Mouse (Mus musculus) 416B (cell line): ENCODE results near the gene Mapk3.
"Not testable (repeated sequence)": the region's sequence is repeated elsewhere in the genome, so short reads cannot be mapped to it uniquely, and the experiment has no call there.

Experiments
- DNase-seq: peaks from one replicate; pipeline ENCODE4 v3.0.0; 2011; ENCODE audit warnings: low read depth

Mapk3 gene

DNA sequence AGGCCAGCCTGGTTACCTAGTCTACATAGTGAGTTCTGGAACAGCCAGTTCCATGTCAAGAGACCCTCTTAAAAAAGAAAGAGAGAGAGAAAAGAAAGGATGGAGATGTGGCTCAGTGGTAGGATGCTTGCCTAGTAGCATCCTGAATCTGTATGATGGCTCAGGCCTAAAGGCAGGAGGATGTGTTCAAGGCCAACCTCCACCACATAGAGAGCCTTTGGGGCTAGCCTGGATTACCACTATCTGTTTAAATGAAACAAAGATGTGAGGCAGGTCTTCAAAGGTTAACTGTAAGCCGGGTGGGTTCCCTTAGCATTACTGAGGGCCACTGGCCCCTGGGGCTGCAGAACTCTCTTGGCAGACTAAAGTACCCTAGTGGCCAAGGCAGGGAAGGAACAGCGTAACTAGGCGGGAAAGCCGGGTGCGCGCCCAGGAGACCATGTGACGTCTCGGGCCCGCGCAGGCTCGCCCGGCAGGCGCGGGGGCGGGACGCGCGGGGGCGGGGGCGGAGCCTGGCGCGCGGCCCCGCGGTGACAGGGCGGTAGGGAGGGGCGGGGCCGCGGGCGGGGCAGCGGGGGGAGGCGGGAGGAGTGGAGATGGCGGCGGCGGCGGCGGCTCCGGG, at the start of gene Mapk3:
Gene Mapk3 (plus strand): TSS at position 552 of the 622 bp plus-strand sequence.
- DNase-seq: peak; percentile 92

DNA sequence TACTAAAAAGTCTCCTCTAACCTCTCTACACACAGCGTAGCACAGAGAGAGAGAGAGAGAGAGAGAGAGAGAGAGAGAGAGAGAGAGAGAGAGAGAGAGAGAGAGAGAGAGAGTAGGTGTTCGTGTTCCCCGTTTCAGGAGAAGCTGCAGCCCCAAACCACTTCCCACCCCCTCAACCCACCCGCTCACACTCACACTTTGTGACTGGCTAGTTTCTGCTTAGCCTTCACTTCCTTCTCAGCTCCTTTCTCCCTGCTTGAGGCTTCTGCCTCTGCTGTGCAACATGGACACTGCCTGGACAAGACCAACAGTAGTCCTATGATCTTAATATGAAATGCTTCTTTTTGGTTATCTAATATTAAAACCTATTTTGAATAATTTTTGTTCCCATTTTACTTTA, 49.1 kb upstream of the Mapk3 start:
- no peak for DNase-seq

DNA sequence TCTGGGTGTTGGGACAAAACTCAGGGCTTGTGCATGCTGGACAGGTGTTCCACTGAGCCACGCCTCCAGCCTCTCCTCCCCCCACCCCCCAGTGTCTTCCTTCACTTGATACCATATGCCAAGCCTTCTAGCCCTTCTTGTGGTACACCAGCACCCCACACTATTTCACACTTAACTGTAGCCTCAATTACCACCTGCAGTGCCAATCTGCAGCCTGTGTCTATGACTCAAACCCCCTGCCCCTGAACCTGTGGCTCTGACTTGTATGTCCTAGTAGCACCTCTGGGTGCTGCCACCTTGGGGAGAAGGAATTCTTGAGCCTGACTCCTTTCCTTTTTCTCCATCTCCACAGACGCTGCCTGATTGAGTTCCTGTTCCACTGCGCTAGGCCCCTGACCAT, 47.5 kb upstream of the Mapk3 start:
- DNase-seq: no peak

DNA sequence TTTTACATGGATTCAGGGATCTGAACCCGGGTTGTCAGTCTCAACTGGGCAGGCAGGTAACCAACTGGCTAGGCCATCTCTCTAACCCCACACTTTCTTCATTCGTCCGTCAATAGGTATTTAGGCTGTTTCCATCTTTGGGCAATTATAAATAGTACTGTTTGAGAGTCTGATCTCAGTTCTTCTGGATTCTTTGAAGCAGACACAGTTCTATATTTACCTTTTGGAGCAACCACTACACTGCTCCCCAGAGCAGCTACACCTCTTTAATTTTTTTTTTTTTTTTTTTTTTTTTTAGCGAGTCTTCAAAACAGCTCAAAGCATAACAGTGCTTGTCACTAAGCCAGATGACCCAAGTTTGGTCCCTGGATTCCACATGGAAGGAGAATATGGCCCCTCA, 43.7 kb upstream of the Mapk3 start:
- no peak for DNase-seq

GRCm38 (mm10) chr7:126717566-126717965, 41.8 kb upstream of the Mapk3 start:
- DNase-seq: no peak

DNA sequence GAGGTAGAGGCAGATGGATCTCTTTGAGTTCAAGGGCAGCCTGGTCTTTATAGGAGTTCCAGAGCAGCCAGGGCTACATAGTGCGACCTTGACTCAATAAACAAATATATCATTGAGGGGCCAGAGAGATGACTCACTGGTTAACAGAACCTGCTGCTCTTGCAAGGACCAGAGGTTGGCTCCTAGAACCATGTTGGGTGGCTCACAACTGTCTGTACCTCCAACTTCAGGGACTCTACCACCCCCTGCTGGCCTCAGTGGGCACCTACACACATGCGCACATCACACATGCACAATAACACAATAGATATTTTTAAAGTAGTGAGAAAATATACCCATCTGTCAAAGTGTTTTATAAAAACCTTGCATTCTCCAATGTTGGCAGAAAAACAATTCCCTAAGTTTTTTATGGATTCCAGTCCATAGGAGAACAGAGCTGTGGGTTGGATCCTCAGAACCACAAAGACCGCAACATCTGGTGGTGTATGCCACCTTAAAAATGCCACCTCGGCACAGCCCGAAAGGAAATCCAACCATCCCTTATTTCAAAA, 40.5 kb upstream of the Mapk3 start:
- DNase-seq: peak; percentile 70

DNA sequence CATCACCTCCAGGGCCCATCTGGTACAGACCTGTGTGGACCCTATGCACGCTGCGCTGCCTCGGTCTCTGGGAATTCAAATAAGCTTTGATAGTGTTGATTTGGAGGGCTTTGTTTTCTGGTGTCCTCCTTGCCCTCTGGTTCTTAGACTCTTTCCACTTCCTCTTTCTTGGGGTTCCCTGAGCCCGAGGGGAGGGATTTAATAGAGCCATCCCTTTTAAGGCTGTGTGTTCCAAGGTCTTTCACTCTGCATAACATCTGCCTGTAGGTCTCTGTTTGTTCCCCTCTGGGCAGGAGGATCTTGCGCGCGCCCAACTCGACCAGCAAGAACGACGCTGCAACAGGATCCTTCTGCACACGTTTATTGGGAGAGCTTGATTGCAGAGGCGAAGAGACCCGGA, 37.8 kb upstream of the Mapk3 start:
- peak; percentile 38 for DNase-seq

- DNase-seq: peak; percentile 83
Observed at GRCm38 (mm10) chr7:126725077-126725476, 34.3 kb upstream of the Mapk3 start.

DNA sequence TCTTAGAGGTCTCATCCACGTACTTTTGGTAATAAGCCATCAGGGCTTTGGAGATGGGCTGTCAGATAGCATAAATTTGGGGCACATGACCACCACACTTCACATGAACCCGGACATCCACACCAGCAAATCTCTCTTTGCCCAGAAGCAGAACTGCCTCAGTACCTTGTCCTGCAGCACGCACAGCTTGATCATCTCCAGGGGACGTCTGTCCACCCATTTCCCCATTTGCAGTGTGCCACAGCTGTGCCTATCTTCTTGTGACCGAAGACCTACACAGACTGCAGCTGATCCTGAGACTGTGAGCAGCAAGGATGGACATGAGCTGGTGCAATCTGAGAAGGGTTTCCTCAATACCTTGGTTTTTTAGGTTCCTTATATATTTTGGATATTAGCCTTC, 33.7 kb upstream of the Mapk3 start:
- DNase-seq: no peak

DNA sequence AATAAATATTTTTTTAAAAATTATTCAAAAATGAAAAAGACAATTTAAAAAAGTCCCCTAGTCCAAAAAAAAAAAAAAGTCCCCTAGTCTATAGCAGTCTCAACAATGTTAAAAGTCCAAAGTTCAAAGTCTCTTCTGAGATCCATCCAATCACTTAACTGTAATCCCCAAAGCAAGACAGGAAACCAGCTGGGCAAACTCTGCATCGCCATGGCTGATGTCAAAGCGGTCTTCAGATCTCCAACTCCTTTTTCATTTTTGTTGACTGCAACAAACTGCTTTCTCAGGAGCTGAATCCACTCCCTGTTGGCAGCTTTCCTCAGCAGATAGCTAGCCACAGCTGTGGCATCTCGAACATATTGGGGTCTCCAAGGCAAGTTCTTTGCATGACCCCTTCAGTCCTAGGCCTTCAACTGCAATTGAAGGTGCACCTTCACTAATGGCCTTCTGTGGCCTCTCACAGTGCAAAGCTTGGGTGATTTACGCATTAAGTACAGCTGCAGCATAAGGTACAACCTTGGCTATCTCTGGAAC, 29.1 kb upstream of the Mapk3 start:
- DNase-seq: not testable (repeated sequence)

GRCm38 (mm10) chr7:126736122-126736521, 23.3 kb upstream of the Mapk3 start:
- DNase-seq: peak; percentile 45

DNA sequence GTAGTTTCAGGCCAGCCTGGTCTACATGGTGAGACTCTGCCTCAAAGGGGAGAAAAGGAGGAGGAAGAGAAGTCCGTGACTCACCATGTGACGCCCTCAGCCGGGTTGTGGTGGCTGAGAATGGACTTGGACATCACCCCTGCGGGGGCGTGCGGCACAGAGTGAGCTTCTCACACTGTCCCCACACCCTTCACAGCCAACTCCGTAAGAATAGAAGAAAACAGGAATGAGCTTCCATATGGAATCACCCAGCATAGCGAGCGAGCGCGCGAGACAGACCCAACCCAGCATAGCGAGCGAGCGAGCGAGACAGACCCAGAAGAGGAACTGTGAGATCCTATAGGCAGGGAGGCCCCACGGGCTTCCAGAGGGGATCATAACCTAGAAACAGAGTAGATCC, 19.9 kb upstream of the Mapk3 start:
- no peak for DNase-seq

GRCm38 (mm10) chr7:126740132-126740735, 19.2 kb upstream of the Mapk3 start:
- no peak for DNase-seq

DNA sequence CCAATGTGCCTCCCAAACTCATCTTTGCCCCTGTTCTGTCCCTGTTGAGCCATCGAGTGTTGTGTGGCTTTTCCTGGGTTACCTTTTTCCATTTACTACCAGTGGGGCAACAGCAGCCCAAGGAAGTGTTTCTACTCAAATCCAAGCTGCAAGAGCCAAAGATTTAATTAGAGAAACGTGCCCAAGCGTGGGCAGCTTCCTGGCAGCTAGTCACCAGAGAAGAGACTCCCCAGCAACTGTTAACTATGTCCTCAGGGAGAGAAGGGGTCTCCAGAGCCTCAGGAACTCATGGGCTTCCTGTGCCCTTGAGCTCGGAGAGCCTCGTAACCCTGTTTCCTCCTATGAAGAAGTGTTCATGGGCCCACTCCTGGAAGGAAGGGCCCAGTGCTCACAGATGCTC, 18.4 kb upstream of the Mapk3 start:
- no peak for DNase-seq

DNA sequence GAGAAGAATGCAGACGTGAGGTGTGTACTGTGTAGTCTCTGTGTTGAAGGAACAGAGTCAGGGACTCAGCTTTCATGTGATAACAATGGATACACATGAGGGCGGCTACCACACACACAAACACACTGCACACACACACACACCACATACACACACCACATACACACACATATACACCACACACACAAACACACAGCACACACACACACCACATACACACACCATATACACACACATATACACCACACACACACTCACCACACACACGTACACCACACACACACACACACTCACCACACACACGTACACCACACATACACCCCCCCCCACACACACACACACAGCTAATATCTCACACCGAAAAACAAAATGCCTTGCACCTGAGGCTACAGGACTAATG, 17.9 kb upstream of the Mapk3 start:
- no peak for DNase-seq

- no peak for DNase-seq
Observed at GRCm38 (mm10) chr7:126741964-126742482, 17.4 kb upstream of the Mapk3 start.

DNA sequence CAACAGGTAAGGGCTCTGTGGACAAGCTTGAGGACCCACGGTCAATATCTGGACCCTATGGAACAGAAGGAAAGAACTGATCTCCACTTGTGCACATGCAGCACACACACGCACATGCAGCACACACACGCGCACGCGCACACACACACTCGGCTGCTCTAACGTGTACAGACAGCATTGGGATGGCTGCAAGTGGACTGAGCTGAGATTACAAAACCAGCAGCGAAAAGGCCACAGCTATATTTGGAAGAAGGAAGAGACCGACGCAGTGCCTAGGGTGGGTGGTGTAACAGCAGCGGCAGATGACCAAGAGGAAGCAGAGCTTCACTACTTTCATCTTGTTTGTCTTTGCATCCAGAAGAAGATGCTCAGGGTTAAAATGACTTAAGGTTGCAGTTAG, 13.3 kb upstream of the Mapk3 start:
- DNase-seq: peak; percentile 78

DNA sequence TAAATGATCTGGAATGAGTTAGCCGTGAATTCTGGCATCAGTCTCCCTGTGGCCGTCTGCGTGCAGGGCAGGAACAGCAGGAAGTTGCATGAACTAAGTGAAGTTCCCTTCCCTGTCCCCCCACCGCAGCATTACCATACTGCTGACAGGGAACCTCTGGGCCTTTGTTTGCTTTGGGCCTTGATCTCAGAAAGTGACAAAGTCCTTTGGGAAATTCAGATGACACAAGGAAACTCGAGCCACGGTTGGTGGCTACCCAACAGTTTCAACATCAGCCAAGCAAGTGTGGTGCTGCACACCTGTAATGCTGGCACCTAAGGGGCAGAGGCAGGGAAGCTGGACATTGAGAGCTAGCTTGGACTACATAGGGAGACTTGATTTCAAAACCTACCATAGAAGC, 12.6 kb upstream of the Mapk3 start:
- peak; percentile 62 for DNase-seq

DNA sequence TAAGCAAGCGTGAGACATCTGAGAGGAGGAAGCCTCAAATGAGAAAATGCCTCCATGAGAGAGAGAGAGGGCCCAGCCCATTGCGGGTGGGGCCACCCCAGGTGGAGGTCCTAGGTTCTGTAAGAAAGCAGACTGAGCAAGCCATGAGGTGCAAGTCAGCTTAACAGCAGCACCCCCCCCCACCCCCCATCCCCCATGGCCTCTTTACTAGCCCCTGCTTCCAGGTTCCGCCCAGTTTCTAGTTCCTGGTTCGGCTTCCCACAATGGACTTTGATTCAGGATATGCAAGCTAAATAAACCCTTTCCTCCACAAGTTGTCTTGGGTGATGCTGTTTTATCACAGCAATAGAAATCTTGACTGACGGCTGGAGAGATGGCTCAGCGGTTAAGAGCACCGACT, 10.6 kb upstream of the Mapk3 start:
- no peak for DNase-seq

DNA sequence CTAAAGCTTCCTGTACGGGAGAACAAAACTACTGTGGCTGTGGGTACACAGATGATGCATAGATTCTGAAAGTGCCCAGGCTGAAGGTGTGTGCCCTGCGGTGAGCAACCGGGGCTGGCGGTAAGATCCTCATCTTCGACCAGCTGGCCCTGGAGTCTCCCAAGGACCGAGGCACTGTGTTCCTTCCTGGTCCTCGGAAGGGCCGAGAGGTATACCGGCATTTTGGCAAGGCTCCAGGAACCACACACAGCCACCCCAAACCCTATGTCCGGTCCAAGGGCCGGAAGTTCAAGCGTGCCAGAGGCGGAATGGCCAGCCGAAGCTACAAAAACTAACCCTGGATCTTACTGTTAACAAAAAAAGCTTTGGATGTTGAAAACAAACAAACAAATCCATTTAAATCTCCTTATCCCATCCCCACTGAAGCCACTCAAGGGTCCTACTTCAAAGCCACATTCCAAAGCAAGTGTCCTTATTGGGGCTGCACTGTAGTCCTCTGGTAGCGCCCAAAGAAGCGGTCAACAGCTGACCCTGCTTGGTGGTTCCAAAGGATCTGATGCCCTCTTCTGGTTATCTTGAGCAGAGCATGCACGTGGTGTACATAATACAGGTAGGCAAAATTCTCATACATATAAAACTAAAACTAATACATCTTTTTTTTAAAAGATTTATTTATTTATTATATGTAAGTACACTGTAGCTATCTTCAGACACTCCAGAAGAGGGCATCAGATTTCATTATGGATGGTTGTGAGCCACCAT, 9.6 kb upstream of the Mapk3 start:
- peak; percentile 71 for DNase-seq

GRCm38 (mm10) chr7:126754866-126755265, 4.5 kb upstream of the Mapk3 start:
- peak; percentile 79 for DNase-seq

GRCm38 (mm10) chr7:126758539-126758938, 862 bp upstream of the Mapk3 start:
- no peak for DNase-seq
